Mouse (Mus musculus): ENCODE results near the gene Sox9.

Gene Sox9

DNA sequence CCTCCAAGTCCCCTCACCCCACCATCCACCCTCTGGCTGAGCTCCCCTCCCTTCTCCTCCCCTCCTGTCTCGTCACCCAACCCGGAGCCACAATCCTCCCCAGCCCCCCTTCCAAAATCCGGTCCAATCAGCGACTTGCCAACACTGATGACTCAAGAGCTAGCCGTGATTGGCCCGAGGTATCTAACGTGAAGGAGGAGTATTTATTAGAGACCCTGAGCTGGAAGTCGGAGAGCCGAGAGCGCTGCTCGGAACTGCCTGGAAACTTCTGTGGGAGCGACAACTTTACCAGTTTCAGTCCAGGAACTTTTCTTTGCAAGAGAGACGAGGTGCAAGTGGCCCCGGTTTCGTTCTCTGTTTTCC, at the start of gene Sox9:
TSS of gene Sox9 (plus strand) at position 231 of the 363 bp plus-strand sequence.
- no peak for DNase-seq (ENCODE audit: low spot score in 2 of 2)

DNA sequence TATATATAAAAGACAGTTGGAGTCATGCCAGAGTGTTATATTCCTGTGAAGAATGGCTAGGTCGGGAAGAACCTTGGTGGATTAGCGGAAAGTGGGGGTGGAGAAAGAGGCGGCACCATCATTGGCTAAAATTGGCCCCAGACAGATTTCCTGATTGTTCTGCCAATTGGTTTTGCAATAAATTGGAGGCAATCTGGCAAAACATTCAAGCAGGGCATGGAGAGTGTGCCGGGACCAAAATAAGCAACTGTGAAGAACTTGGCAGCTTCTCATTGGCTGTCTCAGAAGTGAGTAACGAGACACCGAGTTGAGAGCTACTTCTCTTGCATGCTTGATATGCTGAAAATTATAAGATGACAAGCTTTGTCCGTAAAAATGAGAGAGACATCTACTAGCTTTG, 49.6 kb upstream of the Sox9 start:
- no peak for DNase-seq (ENCODE audit: low spot score in 2 of 2)

DNA sequence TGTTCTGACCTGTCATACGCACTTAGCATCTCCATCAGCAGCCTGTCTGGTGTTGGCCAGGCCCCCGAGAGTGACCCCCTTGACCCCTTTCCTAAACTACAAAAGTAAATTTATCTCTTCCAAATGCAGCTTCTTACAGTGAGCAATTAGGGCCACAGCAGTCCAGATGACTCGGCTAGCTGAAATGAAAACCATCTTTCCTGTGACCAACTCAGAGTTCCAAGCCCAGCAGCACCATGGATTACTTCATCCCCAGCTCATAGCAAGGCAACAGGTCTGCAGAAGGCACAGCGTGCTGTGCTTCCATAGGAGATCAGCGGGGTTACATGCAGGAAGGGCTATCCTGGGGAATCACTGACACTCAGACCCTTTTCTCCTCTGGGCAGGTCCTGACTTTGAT, 45.0 kb upstream of the Sox9 start:
- DNase-seq (ENCODE audit: low spot score in 2 of 2) = no peak

DNA sequence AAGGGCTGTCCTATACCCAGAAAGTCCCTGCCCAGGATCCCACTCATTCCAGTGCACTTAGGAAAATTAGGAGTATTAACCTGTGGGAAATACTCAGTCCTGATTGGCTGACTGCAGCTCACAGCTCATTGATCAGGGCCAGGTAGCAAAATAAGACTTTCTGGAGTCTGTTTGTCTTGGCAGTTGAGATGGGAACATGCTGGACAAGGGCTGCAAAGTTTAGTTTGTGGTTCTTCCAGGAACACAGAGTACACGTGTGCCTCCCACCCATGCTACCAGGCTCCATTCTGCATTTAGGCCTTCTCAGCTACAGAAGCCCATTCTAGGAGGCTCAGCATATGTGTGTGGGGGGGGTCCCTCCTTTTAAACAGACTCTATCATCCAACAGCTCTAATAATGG, 42.3 kb upstream of the Sox9 start:
- no peak for DNase-seq (ENCODE audit: low spot score in 2 of 2)

DNA sequence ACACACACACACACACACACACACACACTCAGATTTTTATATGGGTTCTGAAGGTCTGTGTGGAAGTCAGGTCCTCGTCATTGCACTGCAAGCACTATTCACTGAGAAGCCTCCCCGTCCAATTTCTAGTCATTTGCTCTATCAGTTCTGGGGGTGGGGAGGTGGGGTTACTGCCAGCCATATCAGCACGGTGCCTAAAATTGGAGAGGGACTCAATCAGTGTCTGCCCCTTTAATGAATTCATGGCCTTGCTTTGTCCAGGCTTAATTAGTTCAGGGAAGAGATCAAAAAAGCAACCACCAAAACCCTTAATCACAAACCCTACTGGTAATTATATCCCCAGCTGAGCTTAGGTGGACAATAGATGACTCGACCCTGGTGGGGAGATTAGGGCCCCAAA, 25.5 kb upstream of the Sox9 start:
- DNase-seq (ENCODE audit: low spot score in 2 of 2) = no peak

DNA sequence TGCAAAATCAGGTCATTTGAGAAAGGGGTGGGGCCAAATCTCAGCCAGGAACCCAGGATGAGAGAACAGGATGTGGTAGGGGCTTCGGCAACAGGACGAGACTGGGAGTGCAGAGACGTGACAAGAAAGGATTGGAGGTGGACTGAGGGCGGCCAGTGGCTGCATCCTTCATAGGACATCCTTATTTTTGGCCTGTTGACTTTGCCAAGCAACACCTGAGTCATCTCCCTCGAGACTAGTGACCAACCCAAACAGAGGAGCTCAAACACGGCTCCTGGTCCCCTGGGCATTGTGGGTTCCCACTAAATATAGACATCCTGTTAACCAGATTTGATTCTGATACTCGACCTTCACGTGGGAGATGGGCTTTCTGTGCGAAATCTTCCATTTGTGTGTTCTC, 24.0 kb upstream of the Sox9 start:
- DNase-seq (ENCODE audit: low spot score in 2 of 2) = no peak

DNA sequence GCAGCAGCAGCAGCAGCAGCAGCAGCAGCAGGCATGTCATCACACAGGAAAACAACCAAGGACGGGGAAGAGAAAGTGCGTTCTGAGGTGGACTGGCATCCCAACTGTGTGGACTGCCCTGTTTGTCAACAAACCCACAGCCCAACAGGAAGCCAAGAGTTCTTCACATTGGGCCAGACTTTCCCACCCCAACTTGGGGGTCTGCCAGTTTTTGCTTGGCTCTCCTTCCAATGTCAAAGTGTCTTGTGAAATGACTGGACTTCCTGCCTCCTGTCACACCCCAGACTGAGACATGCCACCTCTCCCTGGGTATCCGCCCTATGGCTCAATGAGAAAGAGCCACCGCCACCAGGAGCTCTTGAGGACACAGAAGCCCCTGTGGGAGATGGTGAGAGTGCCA, 15.1 kb upstream of the Sox9 start:
- DNase-seq (ENCODE audit: low spot score in 2 of 2) = no peak

DNA sequence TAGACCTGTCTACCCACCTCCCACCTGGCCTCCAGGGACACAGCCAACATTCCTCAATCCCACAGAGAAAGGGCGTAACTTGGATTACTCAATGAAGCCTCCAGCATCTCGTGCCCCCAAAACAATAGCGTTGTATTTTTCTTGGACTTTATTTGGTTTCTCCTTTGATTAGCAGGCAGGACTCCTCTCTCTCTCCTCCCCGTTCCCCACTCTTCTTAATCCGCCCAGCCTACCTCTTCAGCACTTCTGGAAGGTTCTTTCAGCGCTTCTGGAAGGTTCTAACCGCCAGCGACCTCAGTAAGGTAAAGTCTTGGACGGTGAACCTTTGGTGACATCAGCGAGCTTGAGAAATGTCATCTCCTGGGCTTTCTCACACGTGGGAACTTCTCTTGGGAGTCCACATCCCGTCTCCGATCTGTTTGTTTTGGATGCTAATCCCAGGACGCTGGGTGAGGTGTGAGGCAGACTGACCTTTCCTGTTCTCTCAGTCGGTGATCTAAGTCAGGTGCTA, 14.4 kb upstream of the Sox9 start:
- DNase-seq (ENCODE audit: low spot score in 2 of 2) = no peak

DNA sequence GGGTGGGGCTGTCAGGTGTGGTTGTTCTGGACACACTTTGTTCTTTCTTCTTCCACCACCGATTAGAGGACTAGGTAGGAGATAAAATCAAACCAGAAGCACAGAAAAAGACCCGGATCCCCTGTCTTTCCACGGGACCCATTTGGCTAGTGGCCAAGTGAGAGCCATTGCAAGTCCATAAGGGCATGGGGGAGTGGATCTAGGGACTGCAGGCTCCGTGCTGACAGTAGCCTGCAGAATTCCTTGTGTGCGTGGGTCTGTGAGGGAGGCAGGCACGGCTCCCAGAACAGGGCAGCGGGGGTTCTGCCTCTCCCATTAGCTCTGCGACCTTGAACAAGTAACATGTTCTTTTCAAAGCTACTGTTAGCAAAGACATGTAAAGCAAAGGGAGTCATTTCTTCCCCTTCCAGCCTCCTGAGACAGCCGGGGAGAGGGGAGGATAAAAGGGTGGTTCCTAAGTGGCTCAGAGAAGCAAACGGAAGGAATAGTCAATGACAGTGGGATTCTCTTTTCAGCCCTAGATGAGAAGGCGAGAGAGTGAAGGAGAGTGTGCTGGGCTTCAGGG, 9.2 kb upstream of the Sox9 start:
- no peak for DNase-seq (ENCODE audit: low spot score in 2 of 2)

DNA sequence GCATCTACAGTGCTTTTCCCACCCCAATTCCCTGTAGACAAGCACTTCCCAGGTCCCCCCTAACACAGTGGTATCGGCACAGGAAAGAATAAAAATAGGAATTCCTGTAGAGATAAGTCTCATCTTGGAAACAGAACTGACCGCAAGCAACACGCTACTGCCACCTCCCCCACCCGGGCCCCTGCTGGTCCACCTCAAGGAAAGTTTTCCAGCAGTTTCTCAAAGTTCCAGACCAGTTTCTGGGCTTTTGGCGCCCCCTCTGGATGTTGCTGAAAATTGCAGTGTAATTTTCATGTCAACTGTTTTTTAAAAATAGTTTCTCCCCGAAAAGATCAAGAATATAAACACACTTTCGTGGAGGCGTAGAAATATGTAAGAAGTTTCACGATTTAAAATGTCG, 2.3 kb upstream of the Sox9 start:
- no peak for DNase-seq (ENCODE audit: low spot score in 2 of 2)

DNA sequence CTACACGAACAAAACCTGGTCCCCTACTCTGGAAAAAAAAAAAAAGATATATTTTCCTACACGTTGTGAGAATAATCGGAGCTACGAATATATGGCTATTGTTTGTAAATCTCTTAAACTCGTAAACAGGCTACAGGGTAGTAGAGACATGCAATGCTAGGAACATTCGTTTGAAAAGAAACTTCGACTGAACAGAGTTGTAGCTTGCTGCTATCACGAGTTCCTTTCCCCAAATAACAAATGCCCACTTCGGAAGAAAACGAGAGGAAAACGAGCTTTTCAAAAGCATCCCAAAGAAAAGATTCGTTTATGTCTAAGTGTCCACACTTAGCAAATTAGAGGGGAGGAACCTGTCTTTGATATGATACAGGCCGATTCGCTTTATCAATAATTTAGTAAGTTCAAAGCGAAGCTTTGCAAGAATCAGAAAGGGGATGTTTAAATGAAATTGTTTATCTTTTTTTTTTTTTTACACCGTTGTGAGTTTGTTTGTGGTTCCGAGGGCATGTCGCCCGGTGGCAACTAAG, 1.6 kb upstream of the Sox9 start:
- no peak for DNase-seq (ENCODE audit: low spot score in 2 of 2)

DNA sequence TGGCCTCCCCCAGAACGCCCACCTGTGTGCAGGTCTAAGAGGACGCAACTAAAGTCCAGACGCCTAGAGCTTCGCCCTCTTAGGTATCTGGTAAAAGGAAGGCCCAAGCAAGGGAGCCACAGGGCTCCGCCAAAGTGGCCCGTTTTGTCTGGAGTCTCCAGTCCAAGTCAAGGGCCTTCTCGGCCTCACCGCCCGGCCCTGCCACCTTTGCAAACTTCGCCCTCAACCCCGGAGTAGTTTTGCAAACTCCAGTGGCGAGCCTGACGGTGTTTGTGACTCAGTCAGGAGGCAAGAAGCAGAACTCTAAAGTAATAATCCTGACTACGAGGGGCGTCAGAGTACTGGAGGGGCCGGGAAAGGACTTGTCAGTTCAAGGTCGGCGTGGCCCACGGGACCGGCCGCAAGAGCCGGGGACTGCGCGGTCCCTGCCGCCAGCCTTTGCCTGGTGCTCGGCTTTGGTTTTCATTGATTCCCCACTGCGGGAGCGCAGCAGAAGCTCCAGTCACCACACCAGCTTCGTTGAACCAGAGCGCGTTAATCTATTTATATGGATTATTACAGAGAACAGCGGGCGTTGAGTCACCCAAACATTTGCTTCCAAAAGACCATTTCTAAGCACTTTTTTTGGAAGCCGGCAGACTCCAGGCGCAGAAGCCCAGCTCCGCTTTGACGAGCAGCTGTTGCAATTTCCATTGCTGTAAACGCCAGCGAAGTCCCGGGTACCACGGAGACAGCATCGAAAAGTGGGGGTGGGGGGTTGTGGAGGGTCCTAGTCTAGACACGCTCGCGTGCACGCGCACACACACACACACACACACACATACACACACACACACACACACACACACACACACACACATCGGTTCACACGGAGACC, 751 bp upstream of the Sox9 start:
- DNase-seq (ENCODE audit: low spot score in 2 of 2) = no peak

DNA sequence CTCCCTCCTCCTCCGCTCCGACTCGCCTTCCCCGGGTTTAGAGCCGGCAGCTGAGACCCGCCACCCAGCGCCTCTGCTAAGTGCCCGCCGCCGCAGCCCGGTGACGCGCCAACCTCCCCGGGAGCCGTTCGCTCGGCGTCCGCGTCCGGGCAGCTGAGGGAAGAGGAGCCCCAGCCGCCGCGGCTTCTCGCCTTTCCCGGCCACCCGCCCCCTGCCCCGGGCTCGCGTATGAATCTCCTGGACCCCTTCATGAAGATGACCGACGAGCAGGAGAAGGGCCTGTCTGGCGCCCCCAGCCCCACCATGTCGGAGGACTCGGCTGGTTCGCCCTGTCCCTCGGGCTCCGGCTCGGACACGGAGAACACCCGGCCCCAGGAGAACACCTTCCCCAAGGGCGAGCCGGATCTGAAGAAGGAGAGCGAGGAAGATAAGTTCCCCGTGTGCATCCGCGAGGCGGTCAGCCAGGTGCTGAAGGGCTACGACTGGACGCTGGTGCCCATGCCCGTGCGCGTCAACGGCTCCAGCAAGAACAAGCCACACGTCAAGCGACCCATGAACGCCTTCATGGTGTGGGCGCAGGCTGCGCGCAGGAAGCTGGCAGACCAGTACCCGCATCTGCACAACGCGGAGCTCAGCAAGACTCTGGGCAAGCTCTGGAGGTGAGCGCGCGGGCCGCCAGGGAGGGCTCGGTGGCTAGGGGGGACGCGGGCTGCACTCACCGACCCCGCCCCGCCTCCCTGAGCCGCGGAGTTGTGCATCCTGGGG, 515 bp downstream of the Sox9 start:
- no peak for DNase-seq (ENCODE audit: low spot score in 2 of 2)

DNA sequence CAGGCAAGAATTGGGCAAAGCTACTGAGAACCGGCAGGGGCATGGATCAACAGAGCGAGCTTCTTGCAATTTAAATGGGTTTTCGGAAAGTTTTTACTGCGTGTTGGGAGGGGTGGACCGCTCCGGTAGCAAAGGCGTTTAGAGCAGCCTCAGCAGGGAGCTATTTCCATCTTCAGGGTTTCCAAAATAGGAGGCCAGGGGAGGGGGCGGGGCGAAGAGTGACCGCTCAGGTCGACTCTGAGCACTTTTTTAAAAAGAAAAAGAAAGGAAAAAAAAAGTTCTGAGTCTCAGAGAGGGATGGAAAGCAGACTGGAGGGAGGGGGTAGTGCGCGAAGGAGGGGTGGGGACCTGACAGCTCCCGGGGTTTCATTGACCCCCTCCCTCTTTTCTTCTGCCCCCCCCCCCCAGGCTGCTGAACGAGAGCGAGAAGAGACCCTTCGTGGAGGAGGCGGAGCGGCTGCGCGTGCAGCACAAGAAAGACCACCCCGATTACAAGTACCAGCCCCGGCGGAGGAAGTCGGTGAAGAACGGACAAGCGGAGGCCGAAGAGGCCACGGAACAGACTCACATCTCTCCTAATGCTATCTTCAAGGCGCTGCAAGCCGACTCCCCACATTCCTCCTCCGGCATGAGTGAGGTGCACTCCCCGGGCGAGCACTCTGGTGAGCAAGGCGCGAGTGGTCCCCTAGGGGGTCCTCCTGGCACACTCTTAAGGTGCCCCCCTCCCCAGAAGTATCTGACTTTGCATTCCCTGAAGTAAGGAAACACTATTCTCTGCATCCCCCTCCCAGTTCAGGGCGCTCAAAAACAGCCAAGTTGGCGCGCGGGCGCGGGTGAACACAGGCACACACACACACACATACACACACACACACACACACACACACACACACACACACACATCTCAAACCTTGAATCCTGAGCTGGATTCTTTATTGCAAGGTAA, 1.6 kb downstream of the Sox9 start:
- no peak for DNase-seq (ENCODE audit: low spot score in 2 of 2)

DNA sequence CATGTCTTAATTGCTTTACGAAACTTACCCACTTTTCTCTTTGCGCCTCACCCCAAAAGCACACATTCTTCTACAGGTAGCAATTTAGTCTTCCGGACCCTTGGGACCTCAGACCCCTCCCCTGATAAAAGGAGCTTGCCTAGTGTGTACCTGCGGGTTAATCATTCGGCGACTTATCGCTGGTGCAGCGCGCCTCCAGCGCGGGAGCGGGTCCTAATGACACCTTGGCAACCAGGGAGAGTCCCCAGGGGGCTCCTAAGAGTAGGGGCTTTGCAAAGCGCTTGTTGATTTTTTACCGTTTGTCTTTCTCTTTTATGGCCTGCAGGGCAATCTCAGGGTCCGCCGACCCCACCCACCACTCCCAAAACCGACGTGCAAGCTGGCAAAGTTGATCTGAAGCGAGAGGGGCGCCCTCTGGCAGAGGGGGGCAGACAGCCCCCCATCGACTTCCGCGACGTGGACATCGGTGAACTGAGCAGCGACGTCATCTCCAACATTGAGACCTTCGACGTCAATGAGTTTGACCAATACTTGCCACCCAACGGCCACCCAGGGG, 2.4 kb downstream of the Sox9 start:
- no peak for DNase-seq (ENCODE audit: low spot score in 2 of 2)

DNA sequence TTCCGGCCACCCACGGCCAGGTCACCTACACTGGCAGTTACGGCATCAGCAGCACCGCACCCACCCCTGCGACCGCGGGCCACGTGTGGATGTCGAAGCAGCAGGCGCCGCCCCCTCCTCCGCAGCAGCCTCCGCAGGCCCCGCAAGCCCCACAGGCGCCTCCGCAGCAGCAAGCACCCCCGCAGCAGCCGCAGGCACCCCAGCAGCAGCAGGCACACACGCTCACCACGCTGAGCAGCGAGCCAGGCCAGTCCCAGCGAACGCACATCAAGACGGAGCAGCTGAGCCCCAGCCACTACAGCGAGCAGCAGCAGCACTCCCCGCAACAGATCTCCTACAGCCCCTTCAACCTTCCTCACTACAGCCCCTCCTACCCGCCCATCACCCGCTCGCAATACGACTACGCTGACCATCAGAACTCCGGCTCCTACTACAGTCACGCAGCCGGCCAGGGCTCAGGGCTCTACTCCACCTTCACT, 2.9 kb downstream of the Sox9 start:
- DNase-seq (ENCODE audit: low spot score in 2 of 2) = no peak

DNA sequence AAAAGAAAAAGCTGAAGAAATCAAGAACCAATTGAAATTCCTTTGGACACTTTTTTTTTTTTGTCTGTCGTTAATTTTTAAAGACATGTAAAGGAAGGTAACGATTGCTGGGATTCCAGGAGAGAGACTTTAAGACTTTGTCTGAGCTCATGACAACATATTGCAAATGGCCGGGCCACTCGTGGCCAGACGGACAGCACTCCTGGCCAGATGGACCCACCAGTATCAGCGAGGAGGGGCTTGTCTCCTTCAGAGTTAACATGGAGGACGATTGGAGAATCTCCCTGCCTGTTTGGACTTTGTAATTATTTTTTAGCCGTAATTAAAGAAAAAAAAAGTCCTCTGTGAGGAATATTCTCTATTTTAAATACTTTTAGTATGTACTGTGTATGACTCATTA, 3.6 kb downstream of the Sox9 start:
- DNase-seq (ENCODE audit: low spot score in 2 of 2) = no peak

DNA sequence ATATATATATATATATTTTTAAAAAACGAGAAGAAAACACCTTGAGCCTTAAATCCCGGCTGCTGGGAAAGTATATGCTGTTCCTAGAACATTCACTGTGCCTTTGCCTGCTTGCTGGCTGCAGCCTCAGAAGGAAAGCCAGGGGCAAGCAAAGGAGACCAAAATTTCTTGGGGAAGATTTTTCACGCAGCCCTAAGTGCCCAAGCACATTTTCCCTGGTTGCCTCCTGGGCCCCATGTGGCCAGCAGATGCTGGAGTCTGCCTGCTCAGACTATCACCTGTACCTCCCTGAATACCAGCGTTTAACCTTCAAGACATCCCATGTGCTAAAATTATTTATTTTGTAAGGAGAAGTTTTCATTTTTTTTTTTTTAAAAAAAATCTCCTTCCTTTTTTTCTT, 4.4 kb downstream of the Sox9 start:
- no peak for DNase-seq (ENCODE audit: low spot score in 2 of 2)

DNA sequence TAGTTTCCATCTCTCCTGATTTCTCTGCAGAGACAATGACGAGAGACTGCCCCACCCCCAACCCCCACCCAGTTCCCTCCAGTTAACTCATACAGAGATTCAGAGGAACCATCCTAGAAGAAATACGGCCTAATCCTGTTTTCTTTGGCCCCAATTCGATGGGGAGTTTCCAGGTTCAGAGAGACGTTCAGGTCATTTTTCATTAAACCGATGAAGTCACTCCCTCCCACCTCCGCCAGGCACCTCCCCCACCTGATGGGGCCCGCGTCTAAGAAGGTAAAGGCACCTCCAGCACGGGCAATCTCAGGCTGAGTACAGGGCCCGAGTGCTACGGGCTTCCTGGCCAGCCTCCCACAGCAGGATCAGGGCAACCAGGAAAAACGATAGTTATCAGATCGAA, 6.3 kb downstream of the Sox9 start:
- no peak for DNase-seq (ENCODE audit: low spot score in 2 of 2)

DNA sequence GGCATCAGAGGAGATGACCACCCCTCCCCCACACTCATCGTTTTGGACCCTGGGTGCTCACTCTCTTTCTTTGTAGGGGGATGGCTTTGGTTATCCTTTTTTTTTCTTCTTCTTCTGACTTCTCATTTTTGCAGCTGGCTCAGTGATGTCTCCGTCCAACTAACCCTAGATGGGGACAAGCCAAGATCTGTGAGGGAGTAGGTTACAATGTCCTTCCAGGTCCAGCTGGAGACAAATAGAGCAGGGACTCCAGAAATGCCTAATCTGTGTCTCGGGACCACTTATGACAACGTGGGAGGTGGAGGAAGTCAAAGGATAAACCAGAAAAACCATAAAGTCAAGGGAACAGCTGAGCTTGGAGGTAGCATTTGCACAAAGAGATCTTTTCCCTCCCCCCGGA, 14.4 kb downstream of the Sox9 start:
- no peak for DNase-seq (ENCODE audit: low spot score in 2 of 2)

DNA sequence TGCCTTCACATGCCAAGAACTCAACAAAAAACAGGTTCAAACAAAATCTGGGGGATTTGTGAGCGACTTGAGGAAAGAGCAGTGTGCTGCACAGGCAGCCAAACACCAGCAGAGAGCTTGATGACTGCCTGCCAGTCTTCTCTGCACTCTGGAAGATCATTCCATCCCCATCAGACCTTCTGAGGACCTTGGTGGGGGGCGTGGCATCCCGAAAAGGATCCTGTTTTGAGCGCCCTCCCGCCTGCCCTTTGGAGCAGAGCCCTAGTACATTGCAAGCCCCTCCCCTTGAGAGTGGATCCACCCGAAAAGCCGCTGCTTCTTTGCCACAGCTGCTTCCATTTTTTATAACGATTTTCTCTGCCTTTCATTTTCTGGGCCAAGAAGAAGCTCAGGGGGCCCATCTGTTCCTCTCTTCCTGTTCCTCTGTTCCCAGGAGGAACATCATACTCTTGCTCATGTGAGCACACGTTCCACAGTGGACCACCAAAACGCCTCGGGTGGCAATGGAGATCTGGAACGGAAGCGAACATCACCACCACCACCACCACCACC, 16.9 kb downstream of the Sox9 start:
- DNase-seq (ENCODE audit: low spot score in 2 of 2) = no peak
